Mouse (Mus musculus) c-Kit-positive CD71-positive TER-119-negative erythroid progenitor cells, embryonic 14.5 days (primary cell): ENCODE results near the gene Mchr1.

Source experiments
- DNase-seq: peaks from one replicate; pipeline ENCODE4 v3.0.0-alpha.2; 2013; ENCODE audit warnings: low read depth

Gene Mchr1

GRCm38 (mm10) chr15:81272305-81273053 lies 37.2 kb downstream of the Mchr1 start:
- DNase-seq = no peak

- DNase-seq = no peak
Observed at GRCm38 (mm10) chr15:81273361-81273760, 38.1 kb downstream of the Mchr1 start.

DNA sequence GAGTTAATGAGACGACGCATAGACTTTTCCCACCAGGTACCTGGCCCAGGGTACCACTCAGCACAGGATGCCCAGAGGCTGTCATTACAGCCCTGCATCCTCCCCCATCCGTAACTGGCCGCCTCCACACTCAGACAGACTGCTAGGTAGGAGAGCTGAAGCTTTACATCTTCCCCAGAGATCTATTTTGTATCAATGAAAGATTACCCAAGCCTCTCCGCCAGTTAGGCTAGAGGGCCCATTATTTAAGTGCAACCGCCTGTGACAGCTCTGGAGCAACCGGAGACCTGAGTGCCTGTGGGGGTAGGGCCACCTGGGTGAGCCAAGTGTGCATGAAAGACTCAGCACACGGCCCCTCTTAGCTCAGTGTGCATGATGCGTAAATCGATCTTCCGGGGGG lies 42.6 kb downstream of the Mchr1 start:
- DNase-seq = no peak

GRCm38 (mm10) chr15:81278699-81279098 lies 43.4 kb downstream of the Mchr1 start:
- DNase-seq = no peak

- no peak for DNase-seq
Observed at GRCm38 (mm10) chr15:81284121-81284734, 48.9 kb downstream of the Mchr1 start.
